Mouse (Mus musculus) small intestine, adult 2 months (tissue): ENCODE measurements around the gene Hpcal4.

Experiments used
- CTCF ChIP-seq: fragments of 200-500 bp; IDR thresholded peaks from 2 replicates; pipeline ENCODE4 v1.5.1; 2012; ENCODE audit warnings: low read depth, mild to moderate bottlenecking, control low read depth, inconsistent platforms, low read length, moderate library complexity, mixed read lengths; ENCODE audit not compliant: insufficient replicate concordance, insufficient read length; ENCODE audit errors: extremely low read depth
- POLR2A ChIP-seq: fragments of 200-500 bp; IDR thresholded peaks from 2 replicates; pipeline ENCODE4 v1.6.1; 2012; ENCODE audit warnings: low read depth, mild to moderate bottlenecking, control low read depth, inconsistent platforms, low read length, moderate library complexity

DNA sequence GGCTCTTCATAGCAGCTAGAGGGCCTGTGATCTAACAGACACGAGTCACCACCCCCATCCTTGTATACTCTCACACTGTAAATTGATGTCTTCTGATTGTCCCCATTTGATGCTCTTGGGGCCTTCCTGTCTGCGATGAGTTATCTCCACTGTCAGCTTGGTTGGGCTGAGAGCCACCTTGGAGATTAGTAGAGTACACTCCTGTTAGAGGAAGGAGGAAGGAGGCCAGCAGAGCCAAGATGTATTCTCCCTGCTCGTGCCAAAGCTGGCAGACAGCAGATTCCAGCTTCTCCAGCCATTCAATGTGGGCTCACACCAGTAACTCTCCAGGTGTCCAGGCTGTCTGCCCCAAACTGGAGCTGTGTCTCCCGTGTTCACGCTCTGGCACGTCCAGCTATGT, 22.5 kb upstream of the Hpcal4 start:
- TF ChIP-seq CTCF (no peak), POLR2A (no peak)
